Mouse (Mus musculus) naive thymus-derived CD4-positive, alpha-beta T cell, adult 2 months (primary cell): ENCODE results near the gene Med11.
"Not testable (repeated sequence)": the region's sequence is repeated elsewhere in the genome, so short reads cannot be mapped to it uniquely, and the experiment has no call there.

Source experiments
- DNase-seq: peaks from one replicate; pipeline ENCODE4 v3.0.0-alpha.2; 2011; ENCODE audit warnings: low read depth

Gene Med11

DNA sequence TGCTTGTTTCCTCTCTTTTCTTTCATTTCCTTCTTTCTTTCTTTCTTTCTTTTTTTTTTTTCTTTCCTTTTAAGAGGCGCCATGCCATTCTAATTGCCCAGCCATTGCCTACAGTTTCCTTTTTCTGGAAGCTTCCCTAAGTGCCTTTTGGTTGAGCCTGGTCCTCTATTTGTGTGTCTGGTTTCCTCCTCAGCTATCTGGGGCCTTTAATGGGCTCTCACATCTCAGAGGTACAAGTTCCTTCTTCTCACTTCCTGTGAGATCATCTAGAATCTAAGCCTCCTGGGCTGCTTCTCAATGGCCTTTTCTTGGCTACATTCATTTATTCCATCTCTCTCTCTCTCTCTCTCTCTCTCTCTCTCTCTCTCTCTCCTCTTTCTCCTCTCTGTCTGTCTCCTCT lies 4.3 kb upstream of the Med11 start:
- peak; percentile 61 for DNase-seq

DNA sequence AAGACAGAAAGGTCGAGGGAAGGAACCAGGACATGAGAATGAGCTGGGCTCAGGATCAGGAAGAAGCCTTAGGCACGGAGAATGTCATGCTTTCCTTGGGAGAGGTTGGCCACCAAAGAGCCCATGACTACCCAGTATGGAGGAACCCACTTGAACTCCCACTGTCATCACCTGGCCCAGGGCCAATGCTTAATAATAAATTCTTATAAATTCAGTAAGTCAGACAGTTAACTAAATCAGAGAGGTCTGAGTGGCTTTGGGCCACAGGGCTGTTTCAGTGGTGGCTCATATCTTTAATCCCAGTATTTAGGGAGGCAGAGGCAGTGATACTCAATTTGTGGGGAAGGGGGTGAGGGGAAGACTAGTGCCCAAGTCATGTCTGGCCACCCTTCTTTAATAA lies 793 bp upstream of the Med11 start:
- no peak for DNase-seq

DNA sequence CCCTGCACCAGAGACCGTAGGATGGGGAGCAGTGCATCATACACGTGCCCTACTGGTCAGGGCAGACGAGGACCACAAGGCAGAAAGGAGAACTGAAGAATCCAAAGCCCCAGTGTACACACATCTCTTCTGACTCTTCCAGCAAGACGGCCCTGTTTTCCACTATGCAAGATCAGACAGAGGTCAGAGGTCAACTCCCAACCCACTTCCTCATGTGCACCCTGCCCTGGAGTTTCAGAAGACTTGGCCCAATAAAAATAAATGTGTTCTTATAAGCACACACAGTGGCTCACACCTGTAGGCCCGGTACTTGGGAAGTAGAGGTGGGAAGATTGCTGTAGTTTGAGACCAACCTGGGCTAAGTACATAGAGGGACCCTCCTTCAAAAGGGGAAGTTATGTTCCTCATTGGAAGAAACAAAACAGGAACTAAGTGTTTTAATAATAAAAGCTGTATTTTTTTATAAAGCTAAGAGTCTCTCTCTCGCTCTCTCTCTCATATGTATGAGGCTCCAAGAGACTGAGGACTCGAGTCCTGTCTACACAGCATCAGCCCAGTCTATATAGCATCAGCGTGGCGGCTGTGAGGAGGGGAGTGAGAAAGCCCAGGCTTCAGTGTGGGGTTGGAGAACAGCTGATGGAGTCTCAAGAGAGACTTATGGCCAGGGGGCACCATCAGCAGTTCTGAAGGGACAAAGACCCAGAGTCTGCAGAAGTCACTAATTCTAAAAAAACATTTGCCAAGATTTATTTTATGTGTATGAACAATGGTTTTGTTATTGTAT lies 1.7 kb downstream of the Med11 start:
- peak; percentile 38 for DNase-seq

DNA sequence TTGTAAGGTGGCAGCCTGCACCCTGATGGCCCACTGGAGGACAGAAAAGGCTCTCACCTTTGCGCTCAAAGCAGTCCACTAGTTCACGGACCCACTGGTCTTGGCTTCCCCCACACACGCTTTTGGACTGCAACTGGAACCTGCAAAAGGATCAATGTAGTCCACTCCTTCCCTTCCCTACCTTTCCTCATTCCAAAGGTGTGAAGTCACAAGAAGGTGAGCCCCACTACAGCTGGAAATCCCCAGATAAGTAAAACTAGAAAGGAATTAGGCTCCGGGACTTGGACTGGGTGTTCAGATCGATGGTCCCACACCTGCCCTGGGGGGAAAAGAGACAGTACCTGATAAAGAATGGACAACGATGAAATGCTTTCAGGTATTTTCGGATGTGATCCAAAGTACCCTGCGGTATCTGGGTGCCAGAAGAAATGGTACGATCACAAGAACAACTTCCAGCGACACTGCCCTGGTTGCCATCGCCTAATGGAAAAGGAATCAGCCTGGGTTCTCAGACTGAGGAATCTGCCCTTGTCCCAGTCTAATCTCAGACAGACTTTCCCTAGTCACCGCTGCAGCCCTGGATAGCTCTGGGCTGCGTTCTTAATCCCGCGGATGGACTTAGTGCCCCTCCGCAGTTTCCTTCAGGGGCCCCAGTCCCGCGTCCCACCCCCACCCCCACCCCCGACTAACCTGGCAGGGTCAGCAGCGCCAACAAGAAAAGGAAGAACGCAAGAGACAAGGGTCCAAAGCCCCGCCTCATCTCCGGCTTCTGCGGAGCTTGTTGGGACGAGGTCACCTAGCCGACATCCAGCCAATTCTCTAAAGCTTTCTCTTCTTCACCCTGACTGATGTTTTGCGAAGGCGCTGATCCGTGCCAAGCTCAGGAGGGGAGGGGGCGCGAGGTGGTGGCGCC lies 7.2 kb downstream of the Med11 start, which contains the start of gene Zmynd15:
Zmynd15 (plus strand) TSS at position 746 of the 913 bp plus-strand sequence.
- no peak for DNase-seq

DNA sequence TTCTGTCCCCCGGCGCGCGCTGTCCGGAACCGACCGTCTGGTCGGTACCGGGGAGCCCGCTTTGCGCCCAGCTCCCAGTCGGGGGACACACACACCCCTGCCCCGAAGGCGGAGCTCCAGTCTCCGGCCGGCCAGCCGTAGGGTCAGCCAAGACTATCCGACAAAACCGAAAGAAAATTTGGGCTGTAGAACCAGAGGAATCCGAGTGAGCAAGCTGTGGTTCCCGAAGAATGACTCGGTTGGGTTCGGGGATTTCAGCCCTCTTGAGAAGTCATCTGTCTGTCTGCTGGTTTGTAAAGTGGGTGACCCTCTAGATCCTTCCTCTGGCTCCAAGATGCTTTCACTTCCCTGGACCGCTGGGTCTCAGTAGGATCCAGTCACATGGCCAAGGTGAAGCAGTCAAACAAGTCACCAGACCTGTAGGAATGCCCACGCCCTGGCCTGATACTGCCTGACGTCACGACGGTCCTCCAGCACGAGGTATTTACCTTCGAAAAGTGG lies 7.9 kb downstream of the Med11 start, which contains the start of gene Cxcl16:
Cxcl16 (minus strand) TSS at position 384 of the 501 bp plus-strand sequence.
- DNase-seq: no peak

DNA sequence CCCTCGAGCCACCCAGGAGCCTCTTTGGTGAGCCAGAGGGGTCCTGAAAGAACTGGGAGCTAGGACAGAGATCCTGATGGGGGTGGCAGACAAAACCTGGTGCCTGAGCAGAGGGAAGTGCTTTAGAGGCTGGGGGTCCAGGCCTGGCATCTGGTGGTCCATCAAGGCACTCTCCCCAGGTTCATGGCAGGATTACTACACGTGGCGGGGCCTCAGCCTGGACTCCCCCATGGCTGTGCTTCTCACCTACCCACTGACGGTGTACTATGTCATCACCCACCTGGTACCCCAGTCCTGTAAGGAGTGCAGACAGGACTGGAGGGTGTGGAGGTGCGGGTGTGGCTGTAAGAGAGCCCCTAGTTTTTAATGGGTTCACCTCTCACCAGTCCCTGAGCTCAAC lies 12.3 kb downstream of the Med11 start:
- no peak for DNase-seq

DNA sequence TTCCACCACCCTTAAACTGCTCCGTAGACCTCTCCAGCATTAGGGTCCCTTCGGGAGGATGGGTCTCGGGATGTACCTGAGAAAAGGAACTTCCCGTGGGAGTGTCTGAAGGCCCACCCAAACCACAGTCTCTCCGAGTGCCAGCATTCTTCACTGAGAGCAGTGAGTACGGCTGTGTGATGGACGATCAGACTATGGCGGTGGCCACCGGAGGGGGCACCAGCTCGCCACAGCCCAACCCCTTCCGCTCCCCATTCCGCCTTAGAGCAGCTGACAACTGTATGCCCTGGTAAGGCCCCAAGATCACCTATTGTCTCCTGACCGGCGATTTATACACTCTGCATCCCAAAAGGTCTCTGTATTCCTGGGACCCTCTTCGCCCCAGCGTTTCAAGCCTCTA lies 13.5 kb downstream of the Med11 start:
- no peak for DNase-seq

DNA sequence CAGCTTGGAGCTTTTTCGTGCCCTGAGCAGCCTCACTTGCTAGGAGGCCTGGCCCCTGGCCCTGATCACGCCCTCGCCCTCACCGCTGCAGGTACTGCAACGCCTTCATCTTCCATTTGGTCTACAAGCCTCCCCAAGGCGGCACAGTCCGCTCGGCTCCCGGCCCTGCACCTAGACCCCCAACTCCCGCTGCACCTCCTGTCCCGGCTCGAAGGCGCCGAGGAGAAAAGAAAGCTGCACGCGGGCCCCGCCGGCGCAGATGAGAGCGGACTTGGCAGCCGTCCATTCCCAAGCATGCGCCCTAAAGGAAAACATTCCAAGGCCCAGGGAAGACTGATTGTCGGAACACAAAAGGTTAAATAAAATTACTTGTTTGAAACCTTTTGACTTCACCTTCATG lies 14.1 kb downstream of the Med11 start:
- no peak for DNase-seq

DNA sequence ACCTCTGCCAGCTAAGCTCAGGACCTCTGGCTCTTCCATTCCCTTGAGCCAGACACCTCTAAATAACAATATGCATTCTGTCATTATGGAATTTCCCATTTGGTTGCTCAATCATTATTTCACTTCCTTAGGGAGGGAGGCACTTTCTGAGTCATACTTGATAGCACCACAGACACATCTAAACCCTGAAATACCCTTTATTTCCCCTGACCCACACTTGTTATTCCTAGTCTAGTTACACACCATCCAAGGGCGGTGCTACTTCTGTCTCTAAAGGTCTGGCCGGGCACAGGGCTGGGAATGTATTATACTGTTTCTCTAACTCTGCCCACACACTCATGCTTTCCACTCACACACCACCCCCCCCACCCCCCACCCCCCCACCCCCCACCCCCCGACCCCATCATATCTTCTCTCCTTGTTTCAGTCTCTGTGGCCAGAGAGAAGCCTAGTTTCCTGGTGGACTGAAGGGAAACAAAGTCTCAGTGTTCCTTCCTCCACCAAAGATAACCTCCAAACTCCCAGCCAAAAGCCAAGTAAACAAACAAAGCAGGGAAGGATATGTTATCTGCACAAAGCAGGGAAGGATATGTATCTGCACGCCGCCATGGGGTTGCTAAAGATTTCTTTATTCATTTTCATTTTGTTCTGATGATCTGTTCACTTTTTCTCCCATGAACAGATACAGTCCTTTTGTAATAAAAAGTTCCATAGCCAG lies 16.3 kb downstream of the Med11 start:
- no peak for DNase-seq

DNA sequence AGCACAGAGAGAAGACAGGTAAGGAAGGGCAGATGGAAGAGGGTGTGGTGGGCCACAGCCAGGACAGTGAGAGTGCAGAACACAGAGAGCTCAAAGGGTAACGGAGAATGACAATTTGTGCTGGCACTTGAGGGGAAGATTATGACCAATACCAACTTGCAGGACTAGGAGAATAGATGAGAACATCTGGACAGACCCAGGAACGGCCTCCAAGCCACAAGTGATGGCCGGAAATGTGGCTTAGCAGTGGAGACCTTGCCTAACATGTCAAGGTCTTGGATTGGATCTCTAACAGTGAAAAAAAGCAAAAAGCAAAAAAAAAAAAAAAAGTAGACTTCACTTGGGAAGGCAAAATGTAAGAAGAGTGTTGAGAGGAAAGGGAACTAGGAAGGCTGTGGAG lies 18.0 kb downstream of the Med11 start:
- DNase-seq: no peak

DNA sequence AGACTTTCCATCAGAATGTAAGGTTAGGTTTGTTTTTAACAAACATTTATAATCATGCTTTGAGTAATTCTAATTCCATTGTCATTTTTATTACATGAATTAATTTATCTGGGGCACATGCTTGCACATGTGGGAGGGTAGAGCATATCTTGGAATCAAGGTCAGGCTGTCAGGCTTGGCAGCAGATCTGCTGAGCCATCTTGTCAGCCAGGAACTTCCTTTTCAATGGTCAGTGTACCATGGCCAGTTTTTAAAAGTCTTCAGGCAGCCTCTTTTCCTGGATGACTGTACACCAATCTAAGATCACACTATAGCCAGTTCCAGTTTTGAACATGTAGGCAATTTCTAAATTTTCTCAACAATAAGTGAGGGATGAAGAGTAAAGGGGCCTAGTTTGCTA lies 21.0 kb downstream of the Med11 start:
- no peak for DNase-seq

DNA sequence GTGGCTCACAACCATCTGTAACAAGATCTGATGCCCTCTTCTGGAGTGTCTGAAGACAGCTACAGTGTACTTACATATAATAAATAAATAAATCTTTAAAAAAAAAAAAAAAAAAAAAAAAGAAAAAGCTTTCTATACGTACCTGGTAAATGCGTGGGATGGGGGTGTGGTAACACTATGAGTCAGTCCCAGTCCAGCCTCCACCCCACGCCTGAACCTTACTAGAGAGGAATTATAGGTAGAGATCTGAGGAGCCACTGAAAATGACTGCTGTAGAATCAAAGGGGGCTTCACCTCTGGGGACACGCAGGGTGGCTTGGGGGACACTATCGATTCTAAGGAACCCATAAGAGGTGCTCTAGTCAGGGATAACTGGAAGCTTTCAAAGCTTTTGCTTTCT lies 21.6 kb downstream of the Med11 start:
- DNase-seq: not testable (repeated sequence)

DNA sequence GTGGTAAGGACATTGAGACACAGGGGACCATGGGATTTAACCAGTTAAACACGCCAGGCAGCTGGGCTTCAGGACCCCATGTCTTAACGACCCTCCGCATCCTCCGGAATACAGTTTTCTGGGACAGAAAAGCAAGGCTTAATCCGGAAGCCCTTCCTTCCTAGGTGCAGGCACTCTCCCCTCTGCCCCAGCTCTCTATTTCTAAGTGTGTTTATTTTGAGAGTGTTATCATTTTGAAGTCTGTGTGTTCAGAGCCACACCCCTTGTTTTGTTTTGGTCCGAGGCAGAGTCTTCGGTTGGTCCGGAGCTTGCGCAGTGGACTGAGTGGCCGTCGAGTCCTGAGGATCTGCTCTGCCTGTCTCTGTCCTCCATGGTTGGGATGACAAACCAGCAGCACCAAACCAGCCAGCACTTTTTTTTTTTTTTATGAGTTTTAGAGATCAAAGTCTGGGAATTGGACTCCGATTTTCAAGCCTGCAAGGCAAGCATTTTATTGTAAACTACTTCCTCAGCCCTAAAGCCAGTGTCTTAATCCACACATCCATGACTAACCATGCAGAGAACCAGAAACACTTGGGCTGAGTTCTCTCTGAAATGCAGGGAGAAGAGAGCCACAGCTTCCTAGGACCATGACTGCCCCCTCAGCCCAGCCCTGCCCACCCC lies 23.3 kb downstream of the Med11 start:
- DNase-seq: no peak

DNA sequence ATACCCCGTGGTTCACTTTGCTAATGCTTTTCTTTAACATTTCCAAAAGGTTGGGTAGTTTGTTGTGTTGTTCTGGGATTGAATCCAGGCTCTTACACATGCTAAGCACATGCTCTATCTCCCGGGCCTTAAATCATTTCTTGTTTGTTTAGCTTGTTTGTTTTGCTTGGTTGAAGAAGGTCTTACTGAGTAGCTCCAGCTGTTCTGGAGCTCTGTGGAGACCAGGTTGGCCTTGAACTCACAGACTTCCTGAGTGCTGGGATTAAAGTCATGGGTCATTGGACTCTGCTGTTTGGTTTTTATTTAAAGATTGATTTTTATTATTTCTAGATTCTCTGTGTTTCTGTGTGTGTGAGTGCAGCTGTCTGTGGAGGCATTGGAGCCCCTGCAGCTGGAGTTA lies 33.8 kb downstream of the Med11 start:
- no peak for DNase-seq

DNA sequence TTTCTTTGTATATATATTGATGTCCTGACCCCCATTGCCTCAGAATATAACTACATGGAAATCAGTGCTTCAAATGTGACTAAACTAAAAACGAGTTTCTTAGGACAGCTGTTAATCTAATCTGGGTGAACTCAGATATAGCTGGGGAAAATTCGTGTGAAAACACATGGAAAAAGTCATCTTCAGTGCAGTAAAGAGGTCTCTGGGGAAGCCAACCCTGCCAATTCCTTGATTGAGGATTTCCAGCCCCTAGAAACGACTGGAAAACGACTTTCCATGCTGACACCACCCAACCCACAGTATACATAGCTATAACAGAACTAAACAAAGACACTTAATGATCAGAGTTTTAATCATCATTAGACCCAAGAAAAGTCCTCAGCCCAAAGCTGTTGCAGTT lies 36.1 kb downstream of the Med11 start:
- no peak for DNase-seq

DNA sequence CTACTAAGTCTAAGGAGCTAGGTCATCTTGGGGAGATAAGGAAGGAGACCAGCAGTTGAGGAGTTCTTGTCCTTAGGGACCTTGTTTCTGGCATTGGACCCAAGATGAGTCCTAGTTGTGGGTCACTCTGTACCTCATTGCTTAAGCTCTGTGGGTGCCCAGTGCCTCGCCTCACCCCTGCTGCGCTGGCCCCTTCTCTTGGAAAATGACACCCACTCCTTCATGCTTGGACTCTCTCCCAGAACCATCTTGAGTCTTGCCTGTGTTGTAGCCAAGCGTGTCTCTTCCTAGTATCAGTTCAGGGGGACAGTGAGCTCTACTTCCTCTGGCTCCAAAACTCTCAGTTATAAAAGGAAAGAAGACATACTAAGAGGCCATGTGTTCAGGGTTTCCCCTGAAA lies 37.4 kb downstream of the Med11 start:
- DNase-seq: no peak

DNA sequence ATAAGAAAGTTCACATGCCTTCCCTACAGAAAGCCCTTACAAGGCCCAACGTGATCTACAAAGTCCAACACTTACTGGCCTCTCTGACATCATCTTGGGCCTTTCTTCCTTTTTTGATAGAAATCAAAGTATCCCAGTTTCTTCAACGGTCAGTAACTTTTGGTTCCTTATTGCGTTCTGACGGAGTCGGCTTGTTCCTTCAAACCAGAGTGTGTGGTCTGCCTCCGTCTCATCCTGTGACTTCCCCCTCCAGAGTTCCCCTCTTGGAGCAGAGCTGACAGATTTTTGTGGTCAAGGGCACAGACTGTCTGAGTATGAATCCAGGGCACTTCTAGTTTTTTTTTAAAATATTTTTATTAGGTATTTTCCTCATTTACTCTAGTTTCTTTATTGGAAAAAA lies 38.0 kb downstream of the Med11 start:
- DNase-seq: no peak

DNA sequence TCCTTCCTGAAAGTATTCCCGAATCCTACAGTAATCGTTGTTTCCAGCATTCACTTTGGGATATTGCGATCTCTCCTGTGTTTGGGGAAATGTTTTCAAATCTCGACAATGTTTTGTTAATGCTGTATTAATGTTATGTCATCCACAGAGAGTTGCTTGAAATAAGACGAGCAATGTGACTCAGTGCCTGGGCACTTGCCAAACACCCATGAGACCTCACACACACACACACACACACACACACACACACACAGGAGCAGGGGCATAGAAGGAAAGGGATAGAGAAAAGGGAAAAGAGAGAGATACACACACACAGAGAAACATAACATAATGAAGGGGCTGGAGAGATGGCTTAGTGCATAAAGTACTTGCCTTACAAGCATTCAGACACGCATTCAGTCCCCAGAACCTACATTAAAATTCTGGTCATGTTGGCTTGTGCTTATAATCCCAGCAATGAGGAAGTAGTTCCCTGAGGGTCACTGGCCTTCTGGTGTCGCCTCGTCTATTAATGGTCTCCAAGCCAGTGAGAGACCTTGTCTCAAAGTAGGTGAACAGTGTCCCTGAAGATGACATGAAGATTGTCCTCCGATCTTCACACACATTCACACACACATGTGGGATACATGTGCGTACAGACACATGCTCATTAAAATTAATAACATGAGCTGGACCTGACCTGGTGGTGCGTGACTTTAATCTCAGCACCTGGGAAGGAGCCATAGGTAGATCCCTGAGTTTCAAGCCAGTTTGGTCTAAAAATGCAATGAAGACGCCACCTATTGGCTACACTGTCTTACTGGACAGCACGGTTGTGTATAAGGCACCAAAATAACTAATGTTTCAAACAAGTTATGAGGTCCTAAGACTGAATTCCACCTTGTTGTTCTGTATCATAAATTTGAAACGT lies 48.1 kb downstream of the Med11 start:
- DNase-seq: peak; percentile 48

DNA sequence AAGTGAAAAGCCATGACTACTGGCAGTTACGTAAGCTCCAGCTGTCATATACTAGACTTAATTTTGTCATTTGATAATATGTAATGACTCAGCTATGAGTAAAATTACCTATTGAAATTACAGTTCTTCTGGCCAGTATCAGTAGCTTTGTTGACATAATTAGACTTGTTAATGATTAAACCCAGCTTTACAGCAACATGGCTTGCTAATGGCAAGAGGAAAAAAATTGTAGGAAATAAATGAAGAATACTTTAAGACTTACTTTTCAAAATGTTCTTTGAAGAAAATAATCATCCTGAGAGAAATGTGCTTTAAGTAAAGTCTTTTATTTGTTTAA lies 48.7 kb downstream of the Med11 start:
- DNase-seq: no peak

DNA sequence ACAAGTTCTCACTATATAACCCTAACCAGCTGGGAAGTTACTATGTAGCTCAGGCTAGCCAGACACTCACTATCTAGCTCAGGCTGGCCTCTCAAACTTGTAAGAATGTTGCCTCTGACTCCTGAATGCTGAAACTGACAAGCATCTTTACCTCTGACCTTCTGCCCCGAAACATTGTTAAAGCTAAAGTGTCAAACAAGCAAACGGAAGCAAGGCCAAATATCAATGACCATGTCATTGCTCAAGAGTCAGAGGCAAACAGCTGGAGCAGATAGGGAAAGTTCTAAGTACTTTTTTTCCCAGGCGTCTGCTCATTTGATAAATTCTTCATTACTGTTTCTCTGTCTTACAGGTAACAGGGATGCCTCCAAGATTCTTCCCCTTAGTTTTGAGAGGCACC lies 50.3 kb downstream of the Med11 start:
- DNase-seq: no peak
